Mouse (Mus musculus) activated CD4-positive, CD25-positive, alpha-beta regulatory T cell, adult 4 months (primary cell): ENCODE data around the gene Tbc1d9. TPM values are rescaled to one million over a fixed set of nuclear protein-coding genes. Genes with fewer than 3 reads are reported as not detected.

ENCODE experiments used
- ATAC-seq: one replicate; pipeline ENCODE4 v1.8.0; 2017
- polyA plus RNA-seq, 2 experiments: library from polyadenylated mRNA; unstranded; fragments of 100-300 nt; shearing (Covaris generic); gene quantifications; one replicate each; pipeline ENCODE4 v1.2.1; 2017

The Tbc1d9 gene
- polyA plus RNA-seq, result under 1 TPM in 1 of 2 experiments, not detected in 1; 0.23 TPM

GRCm38 (mm10) chr8:83165235-83165930, at the start of gene Tbc1d9:
TSS of gene Tbc1d9 (plus strand) at chr8:83165352.
- no peak for ATAC-seq

GRCm38 (mm10) chr8:83135086-83135485, 30.1 kb upstream of the Tbc1d9 start:
- ATAC-seq, result no peak

- ATAC-seq, result no peak
Measured at GRCm38 (mm10) chr8:83140068-83140467, 25.1 kb upstream of the Tbc1d9 start.

- no peak for ATAC-seq
Measured at GRCm38 (mm10) chr8:83140701-83141111, 24.4 kb upstream of the Tbc1d9 start.

GRCm38 (mm10) chr8:83141358-83141757, 23.8 kb upstream of the Tbc1d9 start:
- no peak for ATAC-seq

GRCm38 (mm10) chr8:83144601-83145000, 20.6 kb upstream of the Tbc1d9 start:
- ATAC-seq, result no peak

GRCm38 (mm10) chr8:83145421-83145820, 19.7 kb upstream of the Tbc1d9 start:
- ATAC-seq, result no peak

- ATAC-seq, result no peak
Measured at GRCm38 (mm10) chr8:83149124-83149523, 16.0 kb upstream of the Tbc1d9 start.

- ATAC-seq, result no peak
Measured at GRCm38 (mm10) chr8:83152055-83152454, 13.1 kb upstream of the Tbc1d9 start.

- no peak for ATAC-seq
Measured at GRCm38 (mm10) chr8:83152470-83152869, 12.7 kb upstream of the Tbc1d9 start.

GRCm38 (mm10) chr8:83155110-83155509, 10.0 kb upstream of the Tbc1d9 start:
- no peak for ATAC-seq

- ATAC-seq, result no peak
Measured at GRCm38 (mm10) chr8:83158971-83159370, 6.2 kb upstream of the Tbc1d9 start.

- ATAC-seq, result no peak
Measured at GRCm38 (mm10) chr8:83159615-83160014, 5.5 kb upstream of the Tbc1d9 start.

- ATAC-seq, result no peak
Measured at GRCm38 (mm10) chr8:83160613-83161012, 4.5 kb upstream of the Tbc1d9 start.

GRCm38 (mm10) chr8:83165931-83166867, 1.0 kb downstream of the Tbc1d9 start, which contains the start of gene Gm10645:
TSS of gene Gm10645 (minus strand) at chr8:83166170.
- no peak for ATAC-seq

- ATAC-seq, result no peak
Measured at GRCm38 (mm10) chr8:83167932-83168331, 2.8 kb downstream of the Tbc1d9 start.

GRCm38 (mm10) chr8:83169127-83169526, 4.0 kb downstream of the Tbc1d9 start:
- no peak for ATAC-seq

GRCm38 (mm10) chr8:83169709-83170108, 4.6 kb downstream of the Tbc1d9 start:
- ATAC-seq, result no peak

- ATAC-seq, result no peak
Measured at GRCm38 (mm10) chr8:83170894-83171293, 5.7 kb downstream of the Tbc1d9 start.

GRCm38 (mm10) chr8:83175680-83176079, 10.5 kb downstream of the Tbc1d9 start:
- no peak for ATAC-seq

GRCm38 (mm10) chr8:83176785-83177184, 11.6 kb downstream of the Tbc1d9 start:
- no peak for ATAC-seq

GRCm38 (mm10) chr8:83177317-83178195, 12.4 kb downstream of the Tbc1d9 start:
- no peak for ATAC-seq
